Mouse (Mus musculus): ENCODE results near the gene Olfr632. TPM values are rescaled to one million over a fixed set of nuclear protein-coding genes. Genes with fewer than 3 reads are reported as not detected.
A peak's percentile ranks its signal among the peaks of the same experiment; 100 is the strongest.

Olfr632 gene
- polyA plus RNA-seq (2011; ENCODE audit: insufficient read depth, insufficient read length, low replicate concordance, missing spikeins) = not detected in 2 replicates

- TF ChIP-seq CTCF (IDR thresholded peaks at IDR 0.05; ENCODE audit: control insufficient read depth, insufficient read depth, low read length) (no peak), POLR2A (IDR thresholded peaks at IDR 0.05; ENCODE audit: borderline replicate concordance, control insufficient read depth, low read depth, low read length) (no peak)
- Histone ChIP-seq H3K4me3 (replicated peaks; ENCODE audit: control insufficient read depth, low read depth, low read length) (no peak within 1 kb of the TSS), H3K4me1 (ENCODE audit: control insufficient read depth, insufficient read depth, low read length) (no peaks in the 10 kb centered on the region), H3K27ac (ENCODE audit: control insufficient read depth, insufficient read depth, low read depth, low read length, poor library complexity) (no peak within 1 kb of the TSS)
- 65% methylated on average over 2 of the region's 2 CpGs for WGBS
Measured at GRCm38 (mm10) chr7:103934264-103934663, at the start of gene Olfr632. Olfr632 (plus strand) TSS chr7:103934347.

GRCm38 (mm10) chr7:103886152-103886551, 48.0 kb upstream of the Olfr632 start, which contains the start of gene Olfr66:
Olfr66 (minus strand) TSS chr7:103886252.
- Histone ChIP-seq H3K27ac (ENCODE audit: control insufficient read depth, insufficient read depth, low read depth, low read length, poor library complexity) (no peak within 1 kb of the TSS), H3K4me1 (ENCODE audit: control insufficient read depth, insufficient read depth, low read length) (no peaks in the 10 kb centered on the region), H3K4me3 (replicated peaks; ENCODE audit: control insufficient read depth, low read depth, low read length) (no peak within 1 kb of the TSS)
- TF ChIP-seq POLR2A (IDR thresholded peaks at IDR 0.05; ENCODE audit: borderline replicate concordance, control insufficient read depth, low read depth, low read length) (no peak), CTCF (IDR thresholded peaks at IDR 0.05; ENCODE audit: control insufficient read depth, insufficient read depth, low read length) (no peak)

GRCm38 (mm10) chr7:103894385-103894784, 39.8 kb upstream of the Olfr632 start, which contains the start of gene Olfr64:
Olfr64 (minus strand) TSS chr7:103894485.
- H3K4me3 ChIP-seq (replicated peaks; ENCODE audit: control insufficient read depth, low read depth, low read length) = no peak within 1 kb of the TSS
- WGBS = 54% methylated on average over 1 of the region's 1 CpGs
- H3K4me1 ChIP-seq (ENCODE audit: control insufficient read depth, insufficient read depth, low read length) = no peaks in the 10 kb centered on the region
- no peak within 1 kb of the TSS for H3K27ac ChIP-seq (ENCODE audit: control insufficient read depth, insufficient read depth, low read depth, low read length, poor library complexity)
- no peak for TF ChIP-seq POLR2A (IDR thresholded peaks at IDR 0.05; ENCODE audit: borderline replicate concordance, control insufficient read depth, low read depth, low read length)

- H3K4me1 ChIP-seq (ENCODE audit: control insufficient read depth, insufficient read depth, low read length) = no peaks in the 10 kb centered on the region
- H3K4me3 ChIP-seq (replicated peaks; ENCODE audit: control insufficient read depth, low read depth, low read length) = no peak within 1 kb of the TSS
- TF ChIP-seq CTCF (IDR thresholded peaks at IDR 0.05; ENCODE audit: control insufficient read depth, insufficient read depth, low read length) = no peak
- no peak within 1 kb of the TSS for H3K27ac ChIP-seq (ENCODE audit: control insufficient read depth, insufficient read depth, low read depth, low read length, poor library complexity)
- WGBS = 67% methylated on average over 2 of the region's 2 CpGs
Measured at GRCm38 (mm10) chr7:103903187-103903586, 31.0 kb upstream of the Olfr632 start, which contains the start of gene Olfr65. Olfr65 (plus strand) TSS chr7:103903487.

- Histone ChIP-seq H3K27ac (ENCODE audit: control insufficient read depth, insufficient read depth, low read depth, low read length, poor library complexity) (no peak overlapping the region), H3K4me3 (replicated peaks; ENCODE audit: control insufficient read depth, low read depth, low read length) (no peak overlapping the region), H3K4me1 (ENCODE audit: control insufficient read depth, insufficient read depth, low read length) (peaks cover 4% of the 10 kb centered on the region)
- WGBS = 3% methylated on average over 3 of the region's 3 CpGs
- no peak for TF ChIP-seq CTCF (IDR thresholded peaks at IDR 0.05; ENCODE audit: control insufficient read depth, insufficient read depth, low read length)
- no peak for TF ChIP-seq POLR2A (IDR thresholded peaks at IDR 0.05; ENCODE audit: borderline replicate concordance, control insufficient read depth, low read depth, low read length)
Measured at GRCm38 (mm10) chr7:103910047-103910446, 24.1 kb upstream of the Olfr632 start.

GRCm38 (mm10) chr7:103912969-103913511, 21.1 kb upstream of the Olfr632 start:
- TF ChIP-seq POLR2A (IDR thresholded peaks at IDR 0.05; ENCODE audit: borderline replicate concordance, control insufficient read depth, low read depth, low read length) (no peak), CTCF (IDR thresholded peaks at IDR 0.05; ENCODE audit: control insufficient read depth, insufficient read depth, low read length) (peak; percentile 39; the same call in 1 of the 2 replicates)
- Histone ChIP-seq H3K4me1 (ENCODE audit: control insufficient read depth, insufficient read depth, low read length) (peaks cover 4% of the 10 kb centered on the region), H3K27ac (ENCODE audit: control insufficient read depth, insufficient read depth, low read depth, low read length, poor library complexity) (no peak overlapping the region), H3K4me3 (replicated peaks; ENCODE audit: control insufficient read depth, low read depth, low read length) (no peak overlapping the region)
- 56% methylated on average over 8 of the region's 8 CpGs for WGBS

GRCm38 (mm10) chr7:103915338-103915737, 18.8 kb upstream of the Olfr632 start:
- H3K4me3 ChIP-seq (replicated peaks; ENCODE audit: control insufficient read depth, low read depth, low read length) = no peak overlapping the region
- H3K4me1 ChIP-seq (ENCODE audit: control insufficient read depth, insufficient read depth, low read length) = peaks cover 4% of the 10 kb centered on the region
- H3K27ac ChIP-seq (ENCODE audit: control insufficient read depth, insufficient read depth, low read depth, low read length, poor library complexity) = no peak overlapping the region
- TF ChIP-seq CTCF (IDR thresholded peaks at IDR 0.05; ENCODE audit: control insufficient read depth, insufficient read depth, low read length) (no peak), POLR2A (IDR thresholded peaks at IDR 0.05; ENCODE audit: borderline replicate concordance, control insufficient read depth, low read depth, low read length) (no peak)

- H3K4me1 ChIP-seq (ENCODE audit: control insufficient read depth, insufficient read depth, low read length) = no peaks in the 10 kb centered on the region
- no peak for TF ChIP-seq CTCF (IDR thresholded peaks at IDR 0.05; ENCODE audit: control insufficient read depth, insufficient read depth, low read length)
- TF ChIP-seq POLR2A (IDR thresholded peaks at IDR 0.05; ENCODE audit: borderline replicate concordance, control insufficient read depth, low read depth, low read length) = no peak
- no peak within 1 kb of the TSS for H3K4me3 ChIP-seq (replicated peaks; ENCODE audit: control insufficient read depth, low read depth, low read length)
- H3K27ac ChIP-seq (ENCODE audit: control insufficient read depth, insufficient read depth, low read depth, low read length, poor library complexity) = no peak within 1 kb of the TSS
Measured at GRCm38 (mm10) chr7:103928525-103928924, 5.6 kb upstream of the Olfr632 start, which contains the start of gene Olfr631. Olfr631 (plus strand) TSS chr7:103928825.

- TF ChIP-seq POLR2A (IDR thresholded peaks at IDR 0.05; ENCODE audit: borderline replicate concordance, control insufficient read depth, low read depth, low read length) (no peak), CTCF (IDR thresholded peaks at IDR 0.05; ENCODE audit: control insufficient read depth, insufficient read depth, low read length) (peak; percentile 77)
- Histone ChIP-seq H3K4me3 (replicated peaks; ENCODE audit: control insufficient read depth, low read depth, low read length) (no peak overlapping the region), H3K27ac (ENCODE audit: control insufficient read depth, insufficient read depth, low read depth, low read length, poor library complexity) (no peak overlapping the region), H3K4me1 (ENCODE audit: control insufficient read depth, insufficient read depth, low read length) (no peaks in the 10 kb centered on the region; the same call in 1 of the 2 replicates)
- 39% methylated on average over 2 of the region's 2 CpGs for whole genome bisulfite sequencing
Measured at GRCm38 (mm10) chr7:103942730-103943129, 8.6 kb downstream of the Olfr632 start.
